8 mouse cellular contexts compared by ENCODE assay signal in genomic region chr5:35057582-35057981, GRCm38 (mm10). TPM values are rescaled to one million over a fixed set of nuclear protein-coding genes. Genes with fewer than 3 reads are reported as not detected.
DNase-seq lines count a peak whose midpoint lies in the region; ATAC-seq and TF ChIP-seq lines count a peak whose summit lies in the region.

No protein-coding gene starts in this region.

- peak overlapping the region; percentile 99 for H3K4me2 ChIP-seq in kidney, postnatal 0 days (ENCODE audit: low read length)
- peak overlapping the region; percentile 93 for H3K4me2 ChIP-seq in intestine, embryonic 14.5 days (ENCODE audit: low read length)
- H3K4me2 ChIP-seq in neural tube, embryonic 12.5 days (replicated peaks) = peak overlapping the region; percentile 97

- 0 out of 2 replicates have a peak, but pooled peaks cover 8% of the 10 kb centered on the region for H3K4me1 ChIP-seq in kidney, postnatal 0 days (replicated peaks; ENCODE audit: insufficient read depth, low read length)
- peaks cover 24% of the 10 kb centered on the region for H3K4me1 ChIP-seq in forebrain, embryonic 10.5 days
- H3K4me1 ChIP-seq in intestine, embryonic 14.5 days (replicated peaks; ENCODE audit: control insufficient read depth, insufficient read depth, low read length) = peaks cover 7% of the 10 kb centered on the region
- H3K4me1 ChIP-seq in neural tube, embryonic 12.5 days = peaks cover 14% of the 10 kb centered on the region

- H3K9me3 ChIP-seq in kidney, postnatal 0 days (replicated peaks; ENCODE audit: low read length) = no peaks in the 10 kb centered on the region
- no peaks in the 10 kb centered on the region for H3K9me3 ChIP-seq in forebrain, embryonic 10.5 days
- no peaks in the 10 kb centered on the region for H3K9me3 ChIP-seq in intestine, embryonic 14.5 days (ENCODE audit: control insufficient read depth, low read length)
- H3K9me3 ChIP-seq in neural tube, embryonic 12.5 days = no peaks in the 10 kb centered on the region

- no peaks in the 10 kb centered on the region for H3K36me3 ChIP-seq in kidney, postnatal 0 days (ENCODE audit: insufficient read depth, low read length)
- no peaks in the 10 kb centered on the region for H3K36me3 ChIP-seq in forebrain, embryonic 10.5 days (replicated peaks)
- no peaks in the 10 kb centered on the region for H3K36me3 ChIP-seq in intestine, embryonic 14.5 days (ENCODE audit: control insufficient read depth, insufficient read depth, low read length)
- H3K36me3 ChIP-seq in neural tube, embryonic 12.5 days = no peaks in the 10 kb centered on the region

- no peaks in the 10 kb centered on the region for H3K27me3 ChIP-seq in kidney, postnatal 0 days (ENCODE audit: insufficient read depth, low read length)
- H3K27me3 ChIP-seq in forebrain, embryonic 10.5 days (ENCODE audit: poor library complexity, severe bottlenecking) = peaks cover 65% of the 10 kb centered on the region
- H3K27me3 ChIP-seq in intestine, embryonic 14.5 days (replicated peaks; ENCODE audit: control insufficient read depth, insufficient read depth, low read length) = peaks cover 40% of the 10 kb centered on the region
- peaks cover 38% of the 10 kb centered on the region for H3K27me3 ChIP-seq in neural tube, embryonic 12.5 days (replicated peaks)

- H3K4me3 ChIP-seq in kidney, postnatal 0 days (replicated peaks; ENCODE audit: low read depth, low read length) = peak overlapping the region; percentile 62; the same call in 1 of the 2 replicates
- H3K4me3 ChIP-seq in forebrain, embryonic 10.5 days = peak overlapping the region; percentile 70
- H3K4me3 ChIP-seq in intestine, embryonic 14.5 days (ENCODE audit: low read depth, low read length) = peak overlapping the region; percentile 40
- peak overlapping the region; percentile 51 for H3K4me3 ChIP-seq in neural tube, embryonic 12.5 days

- no peak for TF ChIP-seq CTCF in kidney, postnatal 0 days (IDR thresholded peaks at IDR 0.05; ENCODE audit: low read depth)

- WGBS in kidney, postnatal 0 days = 30% methylated on average over 4 of the region's 4 CpGs
- 10% methylated on average over 4 of the region's 4 CpGs for WGBS in forebrain, embryonic 10.5 days
- WGBS in intestine, embryonic 14.5 days = 27% methylated on average over 4 of the region's 4 CpGs
- WGBS in neural tube, embryonic 12.5 days = 26% methylated on average over 4 of the region's 4 CpGs

- no peak for DNase-seq in kidney, postnatal 0 days (ENCODE audit: low spot score)
- DNase-seq in kidney, postnatal 36 days = no peak
- DNase-seq in forebrain, embryonic 10.5 days (ENCODE audit: extremely low spot score, low spot score) = no peak
- DNase-seq in intestine, embryonic 14.5 days (ENCODE audit: low spot score) = no peak
- DNase-seq in thymus, postnatal 10 days (ENCODE audit: low spot score in 2 of 2) = no peak
- DNase-seq in spleen, adult 18-20 months = no peak
- no peak for DNase-seq in ovary, adult 18-20 months (ENCODE audit: low spot score)

- H3K9ac ChIP-seq in kidney, postnatal 0 days (ENCODE audit: low read depth, low read length) = no peak overlapping the region; the same call in 1 of the 2 replicates
- 0 out of 2 replicates have a peak overlapping the region, but pooled peaks have one; percentile 37 for H3K9ac ChIP-seq in intestine, embryonic 14.5 days (ENCODE audit: low read length)
- no peak overlapping the region for H3K9ac ChIP-seq in neural tube, embryonic 12.5 days

- ATAC-seq in kidney, postnatal 0 days (replicated peaks; ENCODE audit: low FRiP score, low read depth) = no peak
- ATAC-seq in intestine, embryonic 14.5 days (replicated peaks; ENCODE audit: low FRiP score, low TSS enrichment, low read depth) = no peak
- ATAC-seq in neural tube, embryonic 12.5 days (ENCODE audit: low FRiP score, low read depth) = no peak

- H3K27ac ChIP-seq in kidney, postnatal 0 days = no peak overlapping the region
- no peak overlapping the region for H3K27ac ChIP-seq in forebrain, embryonic 10.5 days
- H3K27ac ChIP-seq in intestine, embryonic 14.5 days (ENCODE audit: low read depth) = no peak overlapping the region
- H3K27ac ChIP-seq in neural tube, embryonic 12.5 days = no peak overlapping the region

RNA-seq across cellular contexts. Expression of gene Dok7, which starts 1.0 kb away (rescaled TPM):
- polyA plus RNA-seq in kidney, postnatal 0 days (2015; fragmentation: Nextera tagmentation; extraction: Ambion mirVana) = 0.89 and 1.3 TPM in 2 replicates
- 0.12 and 0.38 TPM in 2 replicates for polyA plus RNA-seq in forebrain, embryonic 10.5 days (2016; fragmentation: Nextera tagmentation; extraction: Ambion mirVana)
- polyA plus RNA-seq in intestine, embryonic 14.5 days (2014; fragmentation: Nextera tagmentation; extraction: Ambion mirVana) = 0.86 and 1.4 TPM in 2 replicates
- 1.5 and 1.6 TPM in 2 replicates for polyA plus RNA-seq in neural tube, embryonic 12.5 days (2016; fragmentation: Nextera tagmentation; extraction: Ambion mirVana)

RNA-seq across cellular contexts. Expression of gene Hgfac, which starts 16.3 kb away (rescaled TPM):
- 4.1 and 5.2 TPM in 2 replicates for polyA plus RNA-seq in kidney, postnatal 0 days (2015; fragmentation: Nextera tagmentation; extraction: Ambion mirVana)
- 0.12 and 0.79 TPM in 2 replicates for polyA plus RNA-seq in forebrain, embryonic 10.5 days (2016; fragmentation: Nextera tagmentation; extraction: Ambion mirVana)
- polyA plus RNA-seq in intestine, embryonic 14.5 days (2014; fragmentation: Nextera tagmentation; extraction: Ambion mirVana) = 1.3 and 1.7 TPM in 2 replicates
- polyA plus RNA-seq in neural tube, embryonic 12.5 days (2016; fragmentation: Nextera tagmentation; extraction: Ambion mirVana) = 0.35 and 0.46 TPM in 2 replicates

RNA-seq across cellular contexts. Expression of gene Lrpap1, which starts 48.0 kb away (rescaled TPM):
- polyA plus RNA-seq in kidney, postnatal 0 days (2015; fragmentation: Nextera tagmentation; extraction: Ambion mirVana) = 265 and 288 TPM in 2 replicates
- 73.0 and 75.0 TPM in 2 replicates for polyA plus RNA-seq in forebrain, embryonic 10.5 days (2016; fragmentation: Nextera tagmentation; extraction: Ambion mirVana)
- polyA plus RNA-seq in intestine, embryonic 14.5 days (2014; fragmentation: Nextera tagmentation; extraction: Ambion mirVana) = 107 and 117 TPM in 2 replicates
- 105 and 119 TPM in 2 replicates for polyA plus RNA-seq in neural tube, embryonic 12.5 days (2016; fragmentation: Nextera tagmentation; extraction: Ambion mirVana)
